Mouse (Mus musculus): ENCODE measurements around the gene Spg20. TPM values are rescaled to one million over a fixed set of nuclear protein-coding genes. Genes with fewer than 3 reads are reported as not detected.

Gene Spg20
- polyA plus RNA-seq, 1 experiment: 9.0 TPM

GRCm38 (mm10) chr3:55151656-55152433 is 39.9 kb downstream of the Spg20 start:
- Histone ChIP-seq H3K4me3 (ENCODE audit: control insufficient read depth, insufficient read depth, low read length) (no peak overlapping the region), H3K4me1 (replicated peaks; ENCODE audit: control insufficient read depth, insufficient read depth, low read length) (no peaks in the 10 kb centered on the region), H3K27ac (ENCODE audit: control insufficient read depth, insufficient read depth, low read length) (no peak overlapping the region), H3K27me3 (ENCODE audit: control insufficient read depth, insufficient read depth, low read length) (no peaks in the 10 kb centered on the region), H3K36me3 (ENCODE audit: control insufficient read depth, insufficient read depth, low read length) (no peaks in the 10 kb centered on the region)
- TF ChIP-seq CTCF (IDR thresholded peaks at IDR 0.05; ENCODE audit: borderline replicate concordance, control insufficient read depth, extremely low read depth, insufficient read depth, low read length, poor library complexity) (no peak), POLR2A (IDR thresholded peaks at IDR 0.05; ENCODE audit: control insufficient read depth, extremely low read depth, insufficient read depth, low read length, poor library complexity) (no peak)
- no peak for DNase-seq
- 53% methylated on average over 7 of the region's 7 CpGs for WGBS

DNA sequence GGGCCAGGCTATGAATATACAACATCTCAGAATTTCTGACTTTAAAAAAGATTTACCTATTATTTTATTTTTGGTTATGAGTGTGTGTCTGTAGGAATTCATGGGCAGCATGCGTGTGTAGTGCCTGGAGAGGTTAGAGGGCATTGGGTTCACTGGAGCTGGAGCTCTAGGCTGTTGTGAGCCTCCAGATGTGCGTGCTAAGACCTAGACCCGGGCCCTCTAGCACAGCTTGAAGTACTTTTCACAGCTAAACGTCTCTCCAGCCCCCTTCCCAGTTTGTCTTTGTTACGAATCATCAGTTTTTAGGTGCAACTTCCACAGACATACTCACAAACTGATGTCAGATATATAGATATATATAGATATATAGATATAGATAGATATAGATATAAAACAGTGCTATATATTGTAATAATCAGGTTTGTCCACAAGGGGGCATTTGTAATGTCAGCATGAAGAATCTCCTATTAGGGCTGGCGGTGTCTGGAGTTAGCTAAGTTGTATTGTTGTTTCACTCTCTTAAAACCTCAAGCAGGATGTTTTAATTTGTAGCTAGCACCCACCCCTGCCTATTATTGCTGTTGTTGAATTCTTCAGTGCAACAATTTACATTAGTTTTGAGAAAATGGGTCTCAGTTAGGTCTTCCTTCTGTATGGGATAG is 40.9 kb downstream of the Spg20 start:
- no peaks in the 10 kb centered on the region for H3K36me3 ChIP-seq (ENCODE audit: control insufficient read depth, insufficient read depth, low read length)
- DNase-seq: no peak
- WGBS: 74% methylated on average over 6 of the region's 6 CpGs
- H3K4me1 ChIP-seq (replicated peaks; ENCODE audit: control insufficient read depth, insufficient read depth, low read length): no peaks in the 10 kb centered on the region
- no peak overlapping the region for H3K4me3 ChIP-seq (ENCODE audit: control insufficient read depth, insufficient read depth, low read length)
- H3K27ac ChIP-seq (ENCODE audit: control insufficient read depth, insufficient read depth, low read length): no peak overlapping the region
- no peaks in the 10 kb centered on the region for H3K27me3 ChIP-seq (ENCODE audit: control insufficient read depth, insufficient read depth, low read length)
- no peak for TF ChIP-seq CTCF (IDR thresholded peaks at IDR 0.05; ENCODE audit: borderline replicate concordance, control insufficient read depth, extremely low read depth, insufficient read depth, low read length, poor library complexity)
- TF ChIP-seq POLR2A (IDR thresholded peaks at IDR 0.05; ENCODE audit: control insufficient read depth, extremely low read depth, insufficient read depth, low read length, poor library complexity): no peak

DNA sequence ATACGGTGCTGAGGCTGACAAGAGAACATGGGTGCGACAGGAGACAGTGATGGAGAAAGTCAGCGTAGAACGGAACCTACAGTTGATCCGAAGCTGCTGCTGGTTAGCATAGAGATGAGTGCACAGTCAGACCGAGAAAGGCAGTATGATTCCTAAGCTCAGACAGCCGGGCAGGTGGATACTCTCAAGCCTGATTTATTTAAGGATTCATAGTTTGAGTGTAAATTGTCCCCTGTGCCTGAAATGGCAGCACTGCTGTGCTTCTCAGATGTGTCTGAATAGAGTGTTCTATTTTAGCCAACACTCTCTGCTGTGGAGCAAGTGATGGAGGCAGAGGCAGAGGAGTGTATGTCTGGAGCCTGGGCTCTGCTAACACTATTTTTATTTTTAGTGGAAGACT is 42.3 kb downstream of the Spg20 start:
- Histone ChIP-seq H3K4me1 (replicated peaks; ENCODE audit: control insufficient read depth, insufficient read depth, low read length) (no peaks in the 10 kb centered on the region), H3K36me3 (ENCODE audit: control insufficient read depth, insufficient read depth, low read length) (no peaks in the 10 kb centered on the region), H3K27ac (ENCODE audit: control insufficient read depth, insufficient read depth, low read length) (no peak overlapping the region), H3K4me3 (ENCODE audit: control insufficient read depth, insufficient read depth, low read length) (no peak overlapping the region), H3K27me3 (ENCODE audit: control insufficient read depth, insufficient read depth, low read length) (no peaks in the 10 kb centered on the region)
- DNase-seq: no peak
- 89% methylated on average over 7 of the region's 7 CpGs for WGBS
- no peak for TF ChIP-seq POLR2A (IDR thresholded peaks at IDR 0.05; ENCODE audit: control insufficient read depth, extremely low read depth, insufficient read depth, low read length, poor library complexity)
- TF ChIP-seq CTCF (IDR thresholded peaks at IDR 0.05; ENCODE audit: borderline replicate concordance, control insufficient read depth, extremely low read depth, insufficient read depth, low read length, poor library complexity): no peak

DNA sequence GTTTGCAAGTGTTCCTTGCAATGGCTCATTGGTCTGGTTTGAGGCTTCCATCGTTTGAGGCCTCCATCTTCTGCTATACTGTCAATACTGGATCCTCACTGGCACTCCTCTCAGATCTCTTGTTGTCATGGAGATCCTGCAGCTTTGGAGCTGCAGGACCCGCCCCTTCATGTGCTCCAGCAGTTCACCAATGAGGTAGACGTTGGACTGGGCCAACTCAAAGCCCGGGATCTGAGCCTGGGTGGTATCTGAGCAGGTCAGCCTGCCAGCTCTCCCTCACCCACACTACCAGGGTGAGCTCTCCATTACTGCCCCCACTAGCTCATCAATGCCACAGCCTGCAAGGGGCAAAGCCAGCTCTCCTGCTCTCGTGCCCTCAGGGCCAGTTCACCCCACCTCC is 45.5 kb downstream of the Spg20 start:
- no peak overlapping the region for H3K4me3 ChIP-seq (ENCODE audit: control insufficient read depth, insufficient read depth, low read length)
- no peak overlapping the region for H3K27ac ChIP-seq (ENCODE audit: control insufficient read depth, insufficient read depth, low read length)
- 81% methylated on average over 5 of the region's 5 CpGs for WGBS
- no peaks in the 10 kb centered on the region for H3K27me3 ChIP-seq (ENCODE audit: control insufficient read depth, insufficient read depth, low read length)
- no peak for DNase-seq
- H3K36me3 ChIP-seq (ENCODE audit: control insufficient read depth, insufficient read depth, low read length): no peaks in the 10 kb centered on the region
- no peaks in the 10 kb centered on the region for H3K4me1 ChIP-seq (replicated peaks; ENCODE audit: control insufficient read depth, insufficient read depth, low read length)
- no peak for TF ChIP-seq CTCF (IDR thresholded peaks at IDR 0.05; ENCODE audit: borderline replicate concordance, control insufficient read depth, extremely low read depth, insufficient read depth, low read length, poor library complexity)

- 78% methylated on average over 7 of the region's 7 CpGs for WGBS
- TF ChIP-seq POLR2A (IDR thresholded peaks at IDR 0.05; ENCODE audit: control insufficient read depth, extremely low read depth, insufficient read depth, low read length, poor library complexity): no peak
- no peak for TF ChIP-seq CTCF (IDR thresholded peaks at IDR 0.05; ENCODE audit: borderline replicate concordance, control insufficient read depth, extremely low read depth, insufficient read depth, low read length, poor library complexity)
- Histone ChIP-seq H3K27ac (ENCODE audit: control insufficient read depth, insufficient read depth, low read length) (no peak overlapping the region), H3K27me3 (ENCODE audit: control insufficient read depth, insufficient read depth, low read length) (no peaks in the 10 kb centered on the region), H3K4me3 (ENCODE audit: control insufficient read depth, insufficient read depth, low read length) (no peak overlapping the region), H3K4me1 (replicated peaks; ENCODE audit: control insufficient read depth, insufficient read depth, low read length) (no peaks in the 10 kb centered on the region), H3K36me3 (ENCODE audit: control insufficient read depth, insufficient read depth, low read length) (no peaks in the 10 kb centered on the region)
- DNase-seq: no peak
Observed at GRCm38 (mm10) chr3:55161144-55161543, 49.2 kb downstream of the Spg20 start.

GRCm38 (mm10) chr3:55163510-55163909 is 51.6 kb downstream of the Spg20 start:
- Histone ChIP-seq H3K36me3 (ENCODE audit: control insufficient read depth, insufficient read depth, low read length) (no peaks in the 10 kb centered on the region), H3K27me3 (ENCODE audit: control insufficient read depth, insufficient read depth, low read length) (no peaks in the 10 kb centered on the region), H3K27ac (ENCODE audit: control insufficient read depth, insufficient read depth, low read length) (no peak overlapping the region), H3K4me3 (ENCODE audit: control insufficient read depth, insufficient read depth, low read length) (no peak overlapping the region), H3K4me1 (replicated peaks; ENCODE audit: control insufficient read depth, insufficient read depth, low read length) (no peaks in the 10 kb centered on the region)
- WGBS: 80% methylated on average over 4 of the region's 4 CpGs
- no peak for DNase-seq
- TF ChIP-seq CTCF (IDR thresholded peaks at IDR 0.05; ENCODE audit: borderline replicate concordance, control insufficient read depth, extremely low read depth, insufficient read depth, low read length, poor library complexity) (no peak), POLR2A (IDR thresholded peaks at IDR 0.05; ENCODE audit: control insufficient read depth, extremely low read depth, insufficient read depth, low read length, poor library complexity) (no peak)

All from thymus, adult 2 months (tissue).